Mouse (Mus musculus) heart, embryonic 14.5 days (tissue): ENCODE measurements around the gene 1700011M02Rik. TPM values are rescaled to one million over a fixed set of nuclear protein-coding genes. Genes with fewer than 3 reads are reported as not detected.
"Not testable (repeated sequence)": the region's sequence is repeated elsewhere in the genome, so short reads cannot be mapped to it uniquely, and the experiment has no call there.

Experiments
- ATAC-seq: fragments of 200-750 bp; cut with Nextera tagmentation; 2 replicates; pipeline ENCODE4 v1.8.0; 2017; ENCODE audit warnings: low read depth, moderate TSS enrichment; ENCODE audit not compliant: insufficient number of reproducible peaks, insufficient read depth, low FRiP score
- H3K27ac ChIP-seq, 2 experiments: fragments of 200-500 bp in 1 of 2; fragments of 300-500 bp in 1 of 2; sonication (generic) in 1 of 2; replicated peaks in 1 of 2; 2 replicates each; pipeline ENCODE4 v1.5.1; 2012 to 2014; ENCODE audit warnings: low read depth in 2 of 2, low read length in 2 of 2, control low read depth in 1 of 2, mild to moderate bottlenecking in 1 of 2, mixed read lengths in 1 of 2; ENCODE audit not compliant: control insufficient read depth in 1 of 2, insufficient read depth in 1 of 2
- H3K27me3 ChIP-seq: fragments of 300-500 bp; sonication (generic); 2 replicates; pipeline ENCODE4 v1.6.1; 2014; ENCODE audit warnings: mild to moderate bottlenecking, low read length, control low read depth; ENCODE audit not compliant: control insufficient read depth, insufficient read depth
- H3K36me3 ChIP-seq: fragments of 300-500 bp; sonication (generic); 2 replicates; pipeline ENCODE4 v1.6.1; 2014; ENCODE audit warnings: mild to moderate bottlenecking, control low read depth, low read length, mixed read lengths; ENCODE audit not compliant: control insufficient read depth, insufficient read depth
- H3K4me1 ChIP-seq, 2 experiments: fragments of 200-500 bp in 1 of 2; fragments of 300-500 bp in 1 of 2; sonication (generic) in 1 of 2; 2 replicates each; pipeline ENCODE4 v1.6.1; 2012 to 2014; ENCODE audit warnings: low read length in 2 of 2, control low read depth in 1 of 2, mixed read lengths in 1 of 2; ENCODE audit not compliant: control insufficient read depth in 2 of 2, insufficient read depth in 2 of 2
- H3K4me2 ChIP-seq: fragments of 300-500 bp; sonication (generic); 2 replicates; pipeline ENCODE4 v1.6.1; 2014; ENCODE audit warnings: mild to moderate bottlenecking, low read length
- H3K4me3 ChIP-seq, 2 experiments: fragments of 200-500 bp in 1 of 2; fragments of 300-500 bp in 1 of 2; sonication (generic) in 1 of 2; 2 replicates each; pipeline ENCODE4 v1.5.1; 2012 to 2014; ENCODE audit warnings: low read length in 2 of 2, mild to moderate bottlenecking in 2 of 2, control low read depth in 1 of 2, low read depth in 1 of 2, moderate library complexity in 1 of 2; ENCODE audit not compliant: control insufficient read depth in 1 of 2, insufficient read depth in 1 of 2
- H3K9ac ChIP-seq: fragments of 300-500 bp; sonication (generic); 2 replicates; pipeline ENCODE4 v1.6.1; 2014; ENCODE audit warnings: mild to moderate bottlenecking, low read length
- H3K9me3 ChIP-seq: fragments of 300-500 bp; sonication (generic); 2 replicates; pipeline ENCODE4 v1.6.1; 2016; ENCODE audit warnings: low read length, control low read depth; ENCODE audit not compliant: control insufficient read depth
- WGBS: fragments of 180-500 bp; shearing (Covaris S2); extraction: QIAGEN DNeasy Blood & Tissue Kit; methylation state at CpG from one replicate; pipeline ENCODE4 v1.1.7; 2014; 5-methylcytosine and 5-hydroxymethylcytosine counted together
- polyA plus RNA-seq: library from polyadenylated mRNA; unstranded; fragments of >200 nt; fragmentation: Nextera tagmentation; extraction: Ambion mirVana; gene quantifications from 2 replicates; pipeline ENCODE4 v1.2.1, GENCODE M21; 2014

1700011M02Rik gene
- not detected in 2 replicates for polyA plus RNA-seq

DNA sequence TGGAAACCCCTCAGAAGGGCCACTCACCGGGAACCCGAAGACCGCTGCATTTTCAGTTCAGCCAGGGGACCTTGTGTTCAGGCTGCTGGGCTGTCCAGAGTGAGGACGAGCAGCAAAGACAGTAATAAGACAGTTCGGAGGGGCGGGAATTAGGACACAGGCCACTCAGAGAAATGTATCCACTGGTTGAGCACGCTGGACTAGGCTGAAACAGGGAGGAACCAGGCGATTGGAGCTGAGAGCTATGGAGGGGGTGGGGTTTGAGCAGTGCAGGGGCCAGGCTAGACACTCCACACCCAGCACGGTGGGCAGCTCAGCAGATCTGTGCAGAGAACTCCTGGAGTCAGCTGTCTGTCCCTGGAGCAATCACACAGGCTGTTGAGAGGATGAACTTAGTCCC is at the start of gene 1700011M02Rik, which contains the start of gene Dmrtc1a:
TSS of gene 1700011M02Rik (plus strand) at position 319 of the 400 bp plus-strand sequence.
TSS of gene Dmrtc1a (minus strand) at position 101 of the 400 bp plus-strand sequence.
- not testable (repeated sequence) for H3K9me3 ChIP-seq, H3K4me2 ChIP-seq, H3K27me3 ChIP-seq, H3K9ac ChIP-seq, H3K27ac ChIP-seq, H3K36me3 ChIP-seq, H3K4me3 ChIP-seq, ATAC-seq, H3K4me1 ChIP-seq
- 67% methylated on average over 3 of the region's 9 CpGs for WGBS

GRCm38 (mm10) chrX:102867871-102868270 is 40.8 kb upstream of the 1700011M02Rik start, which contains the start of gene 1700031F05Rik:
Gene 1700031F05Rik (minus strand): TSS chrX:102867971.
- Histone ChIP-seq H3K9me3 (no peaks in the 10 kb centered on the region), H3K4me3 (no peak within 1 kb of the TSS), H3K9ac (no peak within 1 kb of the TSS), H3K36me3 (no peaks in the 10 kb centered on the region), H3K27ac (no peak within 1 kb of the TSS), H3K4me1 (no peaks in the 10 kb centered on the region), H3K4me2 (no peak within 1 kb of the TSS), H3K27me3 (no peaks in the 10 kb centered on the region)
- no peak for ATAC-seq
- WGBS, result 79% methylated on average over 5 of the region's 6 CpGs

DNA sequence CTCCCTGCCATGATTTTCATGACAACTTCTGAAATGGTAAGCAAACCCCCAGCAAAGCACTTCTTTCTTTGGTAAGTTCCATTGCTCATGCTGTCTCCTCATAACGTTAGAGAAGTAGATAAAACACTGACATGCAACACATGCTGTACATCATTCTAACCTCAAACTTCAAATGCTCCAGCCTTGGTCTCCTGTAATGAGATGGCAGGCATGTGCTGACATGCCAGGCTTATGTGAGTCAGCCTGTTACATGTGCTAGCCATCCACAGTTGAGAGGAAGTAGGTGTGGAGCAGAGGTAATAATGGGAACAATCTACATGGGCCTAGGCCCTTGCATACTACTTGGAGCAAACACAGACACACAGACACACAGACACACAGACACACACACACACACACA is 6.1 kb downstream of the 1700011M02Rik start:
- not testable (repeated sequence) for H3K9ac ChIP-seq
- 71% methylated on average over 1 of the region's 1 CpGs for WGBS

DNA sequence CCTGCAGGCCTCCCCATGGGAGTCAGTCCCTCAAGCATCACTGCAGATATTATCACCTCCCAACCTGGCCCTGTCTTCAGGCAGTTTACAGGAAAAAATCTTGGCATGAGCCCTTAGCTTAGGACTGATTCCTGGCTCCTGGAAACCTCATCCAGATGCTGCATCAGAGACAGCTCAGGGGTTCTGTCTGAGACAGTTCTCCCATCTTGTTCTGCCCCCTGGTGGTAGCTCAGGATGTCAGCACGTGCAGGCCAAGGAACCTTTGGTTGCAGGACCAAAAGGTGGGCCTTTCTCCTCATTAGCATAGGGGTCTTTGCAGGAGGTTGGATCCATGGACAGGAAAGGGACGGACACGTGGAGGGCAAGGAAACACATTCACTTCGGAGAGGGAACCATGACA is 18.0 kb downstream of the 1700011M02Rik start:
- H3K9ac ChIP-seq, H3K4me3 ChIP-seq, ATAC-seq, H3K27me3 ChIP-seq, H3K9me3 ChIP-seq, H3K36me3 ChIP-seq, H3K4me2 ChIP-seq, H3K4me1 ChIP-seq, H3K27ac ChIP-seq: not testable (repeated sequence)
- WGBS, result 25% methylated on average over 3 of the region's 4 CpGs

More for the DNA sequence above, 6.1 kb downstream of the 1700011M02Rik start:
- not testable (repeated sequence) for H3K27ac ChIP-seq, H3K4me1 ChIP-seq, H3K27me3 ChIP-seq, H3K9me3 ChIP-seq, H3K36me3 ChIP-seq, H3K4me2 ChIP-seq, ATAC-seq, H3K4me3 ChIP-seq

GRCm38 (mm10) chrX:102928072-102928471 is 19.4 kb downstream of the 1700011M02Rik start, which contains the start of gene 1700018G05Rik:
Gene 1700018G05Rik (plus strand): TSS chrX:102928372.
- H3K4me2 ChIP-seq, H3K4me1 ChIP-seq, H3K27ac ChIP-seq, H3K4me3 ChIP-seq, H3K9me3 ChIP-seq, H3K36me3 ChIP-seq, ATAC-seq, H3K27me3 ChIP-seq, H3K9ac ChIP-seq: not testable (repeated sequence)
- WGBS, result 85% methylated on average over 6 of the region's 6 CpGs

- WGBS, result 46% methylated on average over 12 of the region's 12 CpGs
- Histone ChIP-seq H3K27me3 (peaks cover 18% of the 10 kb centered on the region), H3K9ac (no peak overlapping the region), H3K4me1 (peaks cover 0 to 2% of the 10 kb centered on the region in 2 experiments; a peak in 1 of 4 replicates), H3K27ac (no peak overlapping the region), H3K4me2 (peak overlapping the region; percentile 87), H3K9me3 (no peaks in the 10 kb centered on the region), H3K4me3 (peak overlapping the region; percentile 51 to 62), H3K36me3 (no peaks in the 10 kb centered on the region)
- ATAC-seq, result no peak
These were observed 24.4 kb downstream of the 1700011M02Rik start for GRCm38 (mm10) chrX:102932992-102933570.

DNA sequence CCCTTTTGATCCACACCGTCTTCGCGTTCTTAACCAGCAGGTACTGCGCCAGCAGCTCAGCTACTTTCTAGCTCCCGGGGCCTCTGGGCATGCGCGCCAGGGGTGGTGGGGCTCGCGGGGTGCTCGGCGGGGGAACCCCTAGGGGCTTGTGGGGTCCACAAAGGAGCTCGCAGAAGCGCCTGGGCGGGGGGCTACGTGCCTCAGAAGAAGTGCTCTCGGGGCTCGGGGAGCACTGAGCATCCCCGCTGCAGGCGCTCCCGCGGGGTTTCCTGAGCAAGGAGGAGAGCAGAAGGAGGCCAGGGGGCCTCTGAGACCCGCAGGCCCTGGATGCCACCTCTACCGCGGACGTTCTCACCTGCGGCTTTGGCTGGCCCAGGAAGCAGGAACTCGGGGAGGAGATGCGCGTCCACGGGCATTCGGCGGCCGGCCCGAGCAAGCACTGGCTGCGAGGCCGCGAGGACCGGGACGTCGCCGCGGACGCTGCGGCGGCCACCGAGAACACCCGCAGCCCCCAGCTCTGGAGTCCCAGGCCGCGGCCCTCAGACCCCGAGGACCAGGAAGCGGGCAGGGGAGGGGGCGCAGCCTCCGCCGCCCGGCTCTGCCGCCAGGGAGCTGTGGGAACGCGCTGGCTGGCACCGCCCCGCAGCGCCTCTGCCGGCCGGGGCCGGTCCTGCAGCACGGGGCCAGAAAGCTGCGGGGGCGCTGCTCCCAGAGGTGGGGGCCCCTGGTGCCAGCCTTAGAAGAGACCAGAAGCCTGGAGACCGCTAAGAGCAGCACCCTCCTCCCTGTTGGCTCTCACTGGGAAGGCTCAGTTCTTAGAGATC is 25.1 kb downstream of the 1700011M02Rik start:
- peak overlapping the region; percentile 51 to 62 for H3K4me3 ChIP-seq
- no peaks in the 10 kb centered on the region for H3K36me3 ChIP-seq
- H3K27me3 ChIP-seq, result peaks cover 18% of the 10 kb centered on the region
- no peak for ATAC-seq
- H3K9me3 ChIP-seq, result no peaks in the 10 kb centered on the region
- peaks cover 0 to 2% of the 10 kb centered on the region in 2 experiments; a peak in 1 of 4 replicates for H3K4me1 ChIP-seq
- H3K9ac ChIP-seq, result peak overlapping the region; percentile 67
- H3K27ac ChIP-seq, result no peak overlapping the region
- peak overlapping the region; percentile 87 for H3K4me2 ChIP-seq
- 17% methylated on average over 63 of the region's 68 CpGs for WGBS
